Mouse (Mus musculus) olfactory bulb, adult 2 months (tissue): Measurements from ENCODE around the gene Mau2. TPM values are rescaled to one million over a fixed set of nuclear protein-coding genes. Genes with fewer than 3 reads are reported as not detected.
"Not testable (repeated sequence)": the region's sequence is repeated elsewhere in the genome, so short reads cannot be mapped to it uniquely, and the experiment has no call there.

Experiments
- H3K27ac ChIP-seq: fragments of 200-500 bp; 2 replicates; pipeline ENCODE4 v1.5.1; 2012; ENCODE audit warnings: low read depth, low read length; ENCODE audit not compliant: insufficient read depth
- H3K4me1 ChIP-seq: fragments of 200-500 bp; 2 replicates; pipeline ENCODE4 v1.6.1; 2012; ENCODE audit warnings: low read length; ENCODE audit not compliant: control insufficient read depth, insufficient read depth
- H3K4me3 ChIP-seq: fragments of 200-500 bp; 2 replicates; pipeline ENCODE4 v1.5.1; 2012; ENCODE audit warnings: mild to moderate bottlenecking, low read depth, low read length, moderate library complexity; ENCODE audit not compliant: insufficient read depth
- CTCF ChIP-seq: fragments of 200-500 bp; IDR thresholded peaks from 2 replicates; pipeline ENCODE4 v1.5.1; 2012; ENCODE audit warnings: low read depth, mild to moderate bottlenecking, low read length, moderate library complexity; ENCODE audit not compliant: insufficient read depth
- POLR2A ChIP-seq: fragments of 200-500 bp; IDR thresholded peaks from 2 replicates; pipeline ENCODE4 v1.6.1; 2012; ENCODE audit warnings: mild to moderate bottlenecking, low read depth, low read length, moderate library complexity; ENCODE audit not compliant: insufficient read depth
- WGBS: fragments of 180-500 bp; shearing (Covaris S2); methylation state at CpG from one replicate; pipeline ENCODE4 v1.1.7; 2018; 5-methylcytosine and 5-hydroxymethylcytosine counted together
- polyA plus RNA-seq: library from polyadenylated mRNA; stranded (reverse); fragments of >200 nt; gene quantifications from 2 replicates; pipeline ENCODE4 v1.2.4, GENCODE M21; 2012; ENCODE audit warnings: low replicate concordance; ENCODE audit not compliant: missing spikeins, insufficient read depth, insufficient read length

The Mau2 gene
- polyA plus RNA-seq, 1 experiment = not detected

GRCm38 (mm10) chr8:70037994-70038393 is 4.5 kb downstream of the Mau2 start:
- WGBS = 85% methylated on average over 1 of the region's 1 CpGs
- Histone ChIP-seq H3K27ac (no peak overlapping the region), H3K4me3 (no peak overlapping the region), H3K4me1 (peaks cover 3% of the 10 kb centered on the region)
- no peak for TF ChIP-seq CTCF
- no peak for TF ChIP-seq POLR2A

GRCm38 (mm10) chr8:70030255-70030654 is 12.3 kb downstream of the Mau2 start:
- 100% methylated on average over 1 of the region's 1 CpGs for WGBS

GRCm38 (mm10) chr8:70026151-70026550 is 16.4 kb downstream of the Mau2 start:
- Histone ChIP-seq H3K27ac (no peak overlapping the region), H3K4me3 (no peak overlapping the region), H3K4me1 (no peaks in the 10 kb centered on the region)
- WGBS = 91% methylated on average over 2 of the region's 2 CpGs
- TF ChIP-seq CTCF (no peak), POLR2A (no peak)

More at GRCm38 (mm10) chr8:70030255-70030654, 12.3 kb downstream of the Mau2 start:
- no peak overlapping the region for H3K4me3 ChIP-seq
- no peaks in the 10 kb centered on the region for H3K4me1 ChIP-seq
- no peak overlapping the region for H3K27ac ChIP-seq
- TF ChIP-seq POLR2A (no peak), CTCF (no peak)

- no peak overlapping the region for H3K27ac ChIP-seq
- TF ChIP-seq POLR2A (no peak), CTCF (no peak)
- WGBS = 34% methylated on average over 8 of the region's 8 CpGs
- H3K4me3 ChIP-seq = no peak overlapping the region
- H3K4me1 ChIP-seq = no peaks in the 10 kb centered on the region
Observed at GRCm38 (mm10) chr8:70023596-70023995, 18.9 kb downstream of the Mau2 start.

GRCm38 (mm10) chr8:70015017-70015416 is 27.5 kb downstream of the Mau2 start:
- no peak overlapping the region for H3K27ac ChIP-seq
- TF ChIP-seq CTCF (no peak), POLR2A (no peak)
- H3K4me1 ChIP-seq = no peaks in the 10 kb centered on the region
- WGBS = 69% methylated on average over 1 of the region's 1 CpGs
- H3K4me3 ChIP-seq = no peak overlapping the region

GRCm38 (mm10) chr8:70012763-70013162 is 29.8 kb downstream of the Mau2 start:
- H3K4me1 ChIP-seq = no peaks in the 10 kb centered on the region
- WGBS = 94% methylated on average over 1 of the region's 1 CpGs
- H3K27ac ChIP-seq = no peak overlapping the region
- no peak overlapping the region for H3K4me3 ChIP-seq
- TF ChIP-seq CTCF = no peak

- WGBS = 76% methylated on average over 3 of the region's 3 CpGs
- H3K4me3 ChIP-seq = no peak overlapping the region
- TF ChIP-seq POLR2A = no peak
- TF ChIP-seq CTCF = no peak
- H3K27ac ChIP-seq = no peak overlapping the region
- H3K4me1 ChIP-seq = no peaks in the 10 kb centered on the region
Observed at GRCm38 (mm10) chr8:70012350-70012749, 30.2 kb downstream of the Mau2 start.

- H3K4me3 ChIP-seq, H3K27ac ChIP-seq, H3K4me1 ChIP-seq: not testable (repeated sequence)
- 92% methylated on average over 14 of the region's 14 CpGs for WGBS
Observed at GRCm38 (mm10) chr8:70010796-70011195, 31.7 kb downstream of the Mau2 start.

DNA sequence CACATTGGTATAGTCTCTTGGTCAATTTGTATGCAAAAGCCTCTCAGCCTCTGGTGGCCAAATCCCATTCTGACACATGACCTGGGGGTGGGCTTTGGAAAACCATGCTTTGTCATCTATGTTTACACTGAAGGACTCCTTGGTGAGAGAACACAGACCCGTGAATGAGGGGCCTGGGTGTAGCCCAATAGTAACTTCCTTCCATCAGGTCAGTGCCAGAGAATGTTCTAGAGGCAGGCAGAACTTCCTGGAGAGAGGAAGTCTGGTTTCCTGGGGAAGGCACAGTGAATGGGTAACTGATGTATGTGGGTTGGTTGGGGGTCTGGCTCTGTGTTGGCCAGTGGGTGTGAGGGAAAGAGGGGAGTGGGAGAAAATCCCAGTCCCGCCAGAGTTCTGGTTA is 37.4 kb downstream of the Mau2 start:
- Histone ChIP-seq H3K4me3 (no peak overlapping the region), H3K27ac (no peak overlapping the region), H3K4me1 (0 out of 2 replicates have a peak, but pooled peaks cover 2% of the 10 kb centered on the region)
- TF ChIP-seq CTCF = no peak
- TF ChIP-seq POLR2A = no peak
- 54% methylated on average over 2 of the region's 2 CpGs for WGBS

DNA sequence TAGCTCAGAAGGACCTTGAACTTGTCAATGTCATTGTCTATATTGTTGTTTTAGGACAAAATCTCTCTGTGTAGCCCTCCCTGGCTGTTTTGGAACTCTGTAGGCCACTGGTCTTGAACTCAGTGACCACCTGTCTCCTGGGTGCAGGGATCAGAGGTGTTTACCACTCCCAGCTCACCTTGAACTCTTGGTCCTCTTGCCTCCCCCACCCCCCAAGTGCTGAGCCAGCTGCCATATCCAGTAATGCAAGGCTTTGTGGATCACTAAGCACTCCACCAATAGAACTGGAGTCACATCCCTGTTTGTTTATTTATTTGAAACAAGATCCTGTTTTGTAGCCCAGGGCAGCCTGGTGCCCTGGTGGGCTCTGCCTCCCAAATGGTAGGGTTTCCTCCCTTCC is 38.2 kb downstream of the Mau2 start:
- TF ChIP-seq POLR2A = no peak
- TF ChIP-seq CTCF = no peak
- 0 out of 2 replicates have a peak, but pooled peaks cover 2% of the 10 kb centered on the region for H3K4me1 ChIP-seq
- no peak overlapping the region for H3K27ac ChIP-seq
- H3K4me3 ChIP-seq = no peak overlapping the region
